Comparison of ENCODE assay signal across 34 mouse cellular contexts in genomic region chr14:122062411-122063090, GRCm38 (mm10). TPM values are rescaled to one million over a fixed set of nuclear protein-coding genes. Genes with fewer than 3 reads are reported as not detected.
A peak's percentile ranks its signal among the peaks of the same experiment; 100 is the strongest.
DNase-seq lines count a peak whose midpoint lies in the region; ATAC-seq and TF ChIP-seq lines count a peak whose summit lies in the region.
"Had no signal": no experiment of that assay in that cellular context is flagged by ENCODE, and none has a peak within 500 bp of the region (broad histone marks: within the 10 kb centered on the region; RNA-seq: fewer than 3 reads in every experiment).

No protein-coding gene starts in this region.

- 76% methylated on average over 10 of the region's 10 CpGs for WGBS in liver, postnatal 0 days (ENCODE audit: insufficient replicate concordance)
- 76% methylated on average over 10 of the region's 10 CpGs for WGBS in liver, embryonic 12.5 days (ENCODE audit: insufficient replicate concordance)
- WGBS in kidney, adult 2 months: 87% methylated on average over 10 of the region's 10 CpGs

- DNase-seq in liver, postnatal 0 days: no peak
- DNase-seq in B cell, adult 2 months: peak; percentile 53 to 60
- no peak for DNase-seq in MEL (ENCODE audit: low read depth, low spot score)
- no peak for DNase-seq in right cerebral cortex, postnatal 4 days
- no peak for DNase-seq in left cerebral cortex, postnatal 14 days (ENCODE audit: low spot score in 2 of 2)
- no peak for DNase-seq in kidney, adult 2 months
- DNase-seq: adrenal gland, postnatal 14 days; cerebellum, adult 9-10 months; gastrocnemius, adult 2 months; left cerebral cortex, postnatal 4 days; retina, postnatal 1 day had no signal

- H3K9me3 ChIP-seq in liver, postnatal 0 days (ENCODE audit: low read length): no peaks in the 10 kb centered on the region
- no peaks in the 10 kb centered on the region for H3K9me3 ChIP-seq in liver, embryonic 12.5 days (replicated peaks)
- H3K9me3 ChIP-seq in MEL (replicated peaks; ENCODE audit: insufficient read depth, low read length): no peaks in the 10 kb centered on the region
- H3K9me3 ChIP-seq: G1E; heart, embryonic 10.5 days; hindbrain, embryonic 15.5 days; limb, embryonic 15.5 days; liver, embryonic 15.5 days; midbrain, embryonic 15.5 days; neural tube, embryonic 13.5 days had no signal

- peak; percentile 13 for TF ChIP-seq RAD21 in MEL (IDR thresholded peaks at IDR 0.05; ENCODE audit: low read depth, low read length)

- no peaks in the 10 kb centered on the region for H3K79me2 ChIP-seq in MEL (ENCODE audit: control insufficient read depth, insufficient read depth, low read length, poor library complexity)

- no peak for ATAC-seq in liver, postnatal 0 days
- ATAC-seq in liver, embryonic 12.5 days: no peak
- ATAC-seq: forebrain, embryonic 14.5 days; intestine, embryonic 16.5 days; midbrain, embryonic 15.5 days had no signal

- TF ChIP-seq CTCF in liver, postnatal 0 days (IDR thresholded peaks at IDR 0.05; ENCODE audit: low read depth): peak; percentile 21; the same call in 1 of the 2 replicates
- TF ChIP-seq CTCF in MEL (IDR thresholded peaks at IDR 0.05 in 2 of 3, conservative IDR thresholded peaks at IDR 0.05 in 1 of 3; ENCODE audit: control insufficient read depth in 1 of 3, insufficient read depth in 1 of 3, low read depth in 2 of 3, low read length in 3 of 3, poor library complexity in 1 of 3, severe bottlenecking in 1 of 3): peak in 2 of 3 experiments; percentile 22; a peak in 4 of 6 replicates
- peak; percentile 19; the same call in 1 of the 2 replicates for TF ChIP-seq CTCF in embryonic fibroblast, embryonic 13.5 days (IDR thresholded peaks at IDR 0.05; ENCODE audit: borderline replicate concordance, insufficient read depth, low read length)
- no peak for TF ChIP-seq CTCF in kidney, adult 2 months (conservative IDR thresholded peaks at IDR 0.05; ENCODE audit: insufficient read depth, insufficient read length, low read depth, low read length)

- no peaks in the 10 kb centered on the region for H3K27me3 ChIP-seq in liver, postnatal 0 days (ENCODE audit: insufficient read depth, low read length)
- no peaks in the 10 kb centered on the region for H3K27me3 ChIP-seq in liver, embryonic 12.5 days (replicated peaks)
- no peaks in the 10 kb centered on the region for H3K27me3 ChIP-seq in MEL (ENCODE audit: control insufficient read depth in 1 of 2, insufficient read depth in 2 of 2, low read length in 2 of 2)
- H3K27me3 ChIP-seq in kidney, adult 2 months (replicated peaks; ENCODE audit: control insufficient read depth, insufficient read depth, low read length): no peaks in the 10 kb centered on the region
- H3K27me3 ChIP-seq: hindbrain, embryonic 15.5 days; limb, embryonic 15.5 days; liver, embryonic 15.5 days; midbrain, embryonic 15.5 days; neural tube, embryonic 13.5 days had no signal

- H3K36me3 ChIP-seq in liver, postnatal 0 days (replicated peaks; ENCODE audit: insufficient read depth, low read length): no peaks in the 10 kb centered on the region
- H3K36me3 ChIP-seq in liver, embryonic 12.5 days: no peaks in the 10 kb centered on the region
- no peaks in the 10 kb centered on the region; a peak in 2 of 4 replicates for H3K36me3 ChIP-seq in MEL (ENCODE audit: control insufficient read depth in 1 of 2, insufficient read depth in 2 of 2, low read length in 2 of 2)
- H3K36me3 ChIP-seq in kidney, adult 2 months (ENCODE audit: control insufficient read depth, insufficient read depth, low read length): no peaks in the 10 kb centered on the region
- H3K36me3 ChIP-seq: G1E; heart, embryonic 10.5 days; hindbrain, embryonic 15.5 days; limb, embryonic 15.5 days; liver, embryonic 15.5 days; midbrain, embryonic 15.5 days; neural tube, embryonic 13.5 days had no signal

- no peak for TF ChIP-seq POLR2A in MEL (IDR thresholded peaks at IDR 0.05; ENCODE audit: control insufficient read depth in 1 of 2, insufficient read depth in 1 of 2, low read depth in 1 of 2, low read length in 2 of 2, poor library complexity in 1 of 2)
- no peak for TF ChIP-seq POLR2A in embryonic fibroblast, embryonic 13.5 days (IDR thresholded peaks at IDR 0.05; ENCODE audit: low read depth, low read length)
- TF ChIP-seq POLR2A in kidney, adult 2 months (IDR thresholded peaks at IDR 0.05; ENCODE audit: low read depth, low read length): no peak

- intact Hi-C loops in left cerebral cortex, postnatal 14 days (cut with DNase I): loop anchor here (5.0 kb wide), 1 partner anchor 195 kb away; no protein-coding TSS in a partner anchor

- no peak for TF ChIP-seq EP300 in liver, postnatal 0 days (IDR thresholded peaks at IDR 0.05; ENCODE audit: low read depth)
- no peak for TF ChIP-seq EP300 in MEL (IDR thresholded peaks at IDR 0.05; ENCODE audit: low read depth in 1 of 2, low read length in 2 of 2)

- no peak overlapping the region for H3K4me2 ChIP-seq in liver, postnatal 0 days (ENCODE audit: low read depth, low read length)
- H3K4me2 ChIP-seq in liver, embryonic 12.5 days: no peak overlapping the region
- H3K4me2 ChIP-seq: hindbrain, embryonic 15.5 days; limb, embryonic 15.5 days; liver, embryonic 15.5 days; midbrain, embryonic 15.5 days; neural tube, embryonic 13.5 days had no signal

- H3K4me3 ChIP-seq in liver, postnatal 0 days (ENCODE audit: low read depth, low read length): no peak overlapping the region
- H3K4me3 ChIP-seq in liver, embryonic 12.5 days: no peak overlapping the region
- no peak overlapping the region for H3K4me3 ChIP-seq in MEL (ENCODE audit: control insufficient read depth in 1 of 2, insufficient read depth in 1 of 2, low read depth in 2 of 2, low read length in 2 of 2)
- no peak overlapping the region for H3K4me3 ChIP-seq in embryonic fibroblast, embryonic 13.5 days (ENCODE audit: insufficient read depth, low read length)
- no peak overlapping the region for H3K4me3 ChIP-seq in kidney, adult 2 months (ENCODE audit: insufficient read depth, low read depth, low read length)
- H3K4me3 ChIP-seq: erythroblast, embryonic 14.5 days; gastrocnemius, adult 2 months; heart, embryonic 10.5 days; hindbrain, embryonic 15.5 days; left cerebral cortex, adult 2 months; limb, embryonic 15.5 days; liver, embryonic 15.5 days; midbrain, embryonic 15.5 days; neural tube, embryonic 13.5 days had no signal

- no peak overlapping the region for H3K9ac ChIP-seq in liver, postnatal 0 days (replicated peaks)
- no peak overlapping the region for H3K9ac ChIP-seq in liver, embryonic 12.5 days
- H3K9ac ChIP-seq in MEL (ENCODE audit: control insufficient read depth, low read depth, low read length, poor library complexity, severe bottlenecking): no peak overlapping the region
- H3K9ac ChIP-seq: hindbrain, embryonic 15.5 days; limb, embryonic 15.5 days; liver, embryonic 15.5 days; midbrain, embryonic 15.5 days; neural tube, embryonic 13.5 days had no signal

- no peak overlapping the region for H3K27ac ChIP-seq in liver, postnatal 0 days (ENCODE audit: low read depth)
- H3K27ac ChIP-seq in liver, embryonic 12.5 days: no peak overlapping the region
- no peak overlapping the region for H3K27ac ChIP-seq in MEL (ENCODE audit: control insufficient read depth, low read depth, low read length)
- H3K27ac ChIP-seq in embryonic fibroblast, embryonic 13.5 days (ENCODE audit: insufficient read depth, low read length): no peak overlapping the region
- no peak overlapping the region for H3K27ac ChIP-seq in kidney, adult 2 months (ENCODE audit: insufficient read depth, low read depth, low read length)
- H3K27ac ChIP-seq: heart, embryonic 10.5 days; hindbrain, embryonic 15.5 days; kidney, postnatal 0 days; left cerebral cortex, adult 2 months; limb, embryonic 15.5 days; liver, embryonic 15.5 days; macrophage; midbrain, embryonic 15.5 days; neural tube, embryonic 13.5 days had no signal

- H3K4me1 ChIP-seq in liver, postnatal 0 days (ENCODE audit: insufficient read depth): peaks cover 7% of the 10 kb centered on the region
- peaks cover 16% of the 10 kb centered on the region for H3K4me1 ChIP-seq in liver, embryonic 12.5 days
- peaks cover 7 to 12% of the 10 kb centered on the region in 2 experiments; a peak in 3 of 4 replicates for H3K4me1 ChIP-seq in MEL (ENCODE audit: control insufficient read depth in 1 of 2, insufficient read depth in 2 of 2, low read length in 2 of 2)
- no peaks in the 10 kb centered on the region for H3K4me1 ChIP-seq in embryonic fibroblast, embryonic 13.5 days (ENCODE audit: control insufficient read depth, insufficient read depth, low read length)
- H3K4me1 ChIP-seq in kidney, adult 2 months (ENCODE audit: control insufficient read depth, insufficient read depth, low read length): peaks cover 2% of the 10 kb centered on the region; the same call in 1 of the 2 replicates
- H3K4me1 ChIP-seq: hindbrain, embryonic 15.5 days; limb, embryonic 15.5 days; midbrain, embryonic 15.5 days; neural tube, embryonic 13.5 days had no signal

TF ChIP-seq in MEL, 35 proteins besides CTCF, POLR2A, EP300 and RAD21:
- peak; percentile 7; the same call in 1 of the 2 replicates for TF ChIP-seq ZC3H11A (IDR thresholded peaks at IDR 0.05; ENCODE audit: low read depth, low read length)
- peak; percentile 21; the same call in 1 of the 2 replicates for TF ChIP-seq SMC3 (IDR thresholded peaks at IDR 0.05; ENCODE audit: low read depth, low read length)
- TF ChIP-seq HCFC1 (IDR thresholded peaks at IDR 0.05; ENCODE audit: low read depth, low read length): no peak
TF ChIP-seq in MEL: peak in this region for 2.

RNA-seq across cellular contexts. Expression of gene Timm8a2, which starts 28.1 kb away (rescaled TPM):
- not detected in 2 replicates for polyA plus RNA-seq in liver, postnatal 0 days (2015; fragmentation: Nextera tagmentation; extraction: Ambion mirVana)
- not detected in 2 replicates for polyA plus RNA-seq in liver, embryonic 12.5 days (2016; fragmentation: Nextera tagmentation; extraction: Ambion mirVana)
- not detected in 2 replicates for total RNA-seq in MEL (2012; rRNA removed)
- polyA plus RNA-seq in MEL (2012; ENCODE audit: insufficient read depth in 1 of 2, insufficient read length in 2 of 2, low read depth in 1 of 2, low replicate concordance in 2 of 2, missing spikeins in 1 of 2): under 1 TPM in 1 of 2 experiments, not detected in 1; 0.18 TPM
- not detected in 2 replicates for polyA plus RNA-seq in embryonic fibroblast, embryonic 13.5 days (2011; ENCODE audit: insufficient read length, low read depth, missing spikeins)
- total RNA-seq in left cerebral cortex, postnatal 14 days (2021): under 1 TPM in 1 of 2 experiments, not detected in 1; 0.38 TPM
- 0.18 TPM in 1 of 2 replicates, not detected in the other for polyA plus RNA-seq in kidney, adult 2 months (2012; rRNA removed)
- total RNA-seq: adrenal gland, postnatal 14 days; G1E; gastrocnemius, adult 2 months; hematopoietic stem cell, adult 5-6 weeks; layer of hippocampus, postnatal 10 days; left cerebral cortex, adult 2 months had no signal
- polyA plus RNA-seq: erythroblast, embryonic 14.5 days; forebrain, embryonic 14.5 days; frontal cortex, adult 2 months; gonadal fat pad, adult 2 months; heart, embryonic 10.5 days; heart, embryonic 16.5 days; hindbrain, embryonic 15.5 days; intestine, embryonic 16.5 days; kidney, postnatal 0 days; large intestine, adult 2 months; limb, embryonic 15.5 days; liver, embryonic 15.5 days; lung, embryonic 16.5 days; macrophage; midbrain, embryonic 15.5 days; neural tube, embryonic 13.5 days; stomach, postnatal 0 days had no signal

RNA-seq across cellular contexts. Expression of gene Tm9sf2, which starts 44.3 kb away (rescaled TPM):
- 99.3 and 107 TPM in 2 replicates for polyA plus RNA-seq in liver, postnatal 0 days (2015; fragmentation: Nextera tagmentation; extraction: Ambion mirVana)
- polyA plus RNA-seq in liver, embryonic 12.5 days (2016; fragmentation: Nextera tagmentation; extraction: Ambion mirVana): 91.1 and 92.6 TPM in 2 replicates
- 55.8 and 59.6 TPM in 2 replicates for total RNA-seq in MEL (2012; rRNA removed)
- polyA plus RNA-seq in MEL (2012; ENCODE audit: insufficient read depth in 1 of 2, insufficient read length in 2 of 2, low read depth in 1 of 2, low replicate concordance in 2 of 2, missing spikeins in 1 of 2): 10 to 100 TPM in 1 of 2 experiments, not detected in 1; 62.7 TPM
- polyA plus RNA-seq in embryonic fibroblast, embryonic 13.5 days (2011; ENCODE audit: insufficient read length, low read depth, missing spikeins): 155 and 161 TPM in 2 replicates
- total RNA-seq in left cerebral cortex, postnatal 14 days (2021): 100 to 1,000 TPM; 102 TPM
- 136 and 197 TPM in 2 replicates for polyA plus RNA-seq in kidney, adult 2 months (2012; rRNA removed)

Comparison
In these comparisons a context has a peak if more than half of its experiments do, and no peak if none do; other contexts are left out.
1. DNase-seq: peak in B cell, adult 2 months (2 of 2); none in liver, postnatal 0 days (single experiment), MEL (single experiment), right cerebral cortex, postnatal 4 days (single experiment), left cerebral cortex, postnatal 14 days (0 of 2) and kidney, adult 2 months (single experiment).